22 mouse cellular contexts compared by ENCODE assay signal in genomic region chr17:94326179-94326578, GRCm38 (mm10).
"Had no signal": no experiment of that assay in that cellular context is flagged by ENCODE, and none has a peak within 500 bp of the region (broad histone marks: within the 10 kb centered on the region; RNA-seq: fewer than 3 reads in every experiment).

No protein-coding gene starts in this region.

- H3K4me2 ChIP-seq: limb, embryonic 12.5 days; liver, embryonic 12.5 days; liver, embryonic 15.5 days; lung, embryonic 15.5 days; midbrain, embryonic 13.5 days had no signal

- H3K27ac ChIP-seq: left cerebral cortex, adult 2 months; limb, embryonic 12.5 days; liver, embryonic 12.5 days; liver, embryonic 15.5 days; lung, embryonic 15.5 days; midbrain, embryonic 10.5 days; midbrain, embryonic 13.5 days; stomach, postnatal 0 days had no signal

- DNase-seq: kidney, postnatal 10 days; kidney, postnatal 36 days; layer of hippocampus, postnatal 36 days; liver; lung, adult 18-20 months; lung, postnatal 10 days; lung, postnatal 36 days; right cerebral cortex, adult 18-20 months; right cerebral cortex, postnatal 14 days; right cerebral cortex, postnatal 4 days; thymus, adult 2 months; thymus, postnatal 14 days; thymus, postnatal 4 days had no signal

- H3K27me3 ChIP-seq: limb, embryonic 12.5 days; liver, embryonic 12.5 days; liver, embryonic 15.5 days; lung, embryonic 15.5 days; megakaryocyte, embryonic 14.5 days; midbrain, embryonic 13.5 days had no signal

- H3K4me1 ChIP-seq: limb, embryonic 12.5 days; liver, embryonic 12.5 days; liver, embryonic 15.5 days; lung, embryonic 15.5 days; megakaryocyte, embryonic 14.5 days; midbrain, embryonic 10.5 days; midbrain, embryonic 13.5 days had no signal

- H3K9me3 ChIP-seq: limb, embryonic 12.5 days; liver, embryonic 12.5 days; liver, embryonic 15.5 days; lung, embryonic 15.5 days; midbrain, embryonic 10.5 days; midbrain, embryonic 13.5 days had no signal

- H3K9ac ChIP-seq: limb, embryonic 12.5 days; liver, embryonic 12.5 days; liver, embryonic 15.5 days; lung, embryonic 15.5 days; midbrain, embryonic 13.5 days had no signal

- ATAC-seq: liver, embryonic 12.5 days; midbrain, embryonic 13.5 days had no signal

- H3K36me3 ChIP-seq: limb, embryonic 12.5 days; liver, embryonic 12.5 days; liver, embryonic 15.5 days; lung, embryonic 15.5 days; midbrain, embryonic 10.5 days; midbrain, embryonic 13.5 days had no signal

- H3K4me3 ChIP-seq: left cerebral cortex, adult 2 months; limb, embryonic 12.5 days; liver, embryonic 12.5 days; liver, embryonic 15.5 days; lung, embryonic 15.5 days; megakaryocyte, embryonic 14.5 days; midbrain, embryonic 10.5 days; midbrain, embryonic 13.5 days had no signal
